Mouse (Mus musculus) gastrocnemius, adult 2 months (tissue): Measurements from ENCODE around the gene Ftsj3. TPM values are rescaled to one million over a fixed set of nuclear protein-coding genes. Genes with fewer than 3 reads are reported as not detected.
"Not testable (repeated sequence)": the region's sequence is repeated elsewhere in the genome, so short reads cannot be mapped to it uniquely, and the experiment has no call there.

Source experiments
- DNase-seq: peaks from one replicate; pipeline ENCODE4 v3.0.0; 2022
- H3K27ac ChIP-seq: fragments of 200-600 bp; 2 replicates; pipeline ENCODE4 v1.8.1; 2022; ENCODE audit warnings: mild to moderate bottlenecking
- H3K4me3 ChIP-seq: fragments of 200-600 bp; 2 replicates; pipeline ENCODE4 v1.8.1; 2022; ENCODE audit warnings: mild to moderate bottlenecking, moderate library complexity
- CTCF ChIP-seq: fragments of 200-600 bp; IDR thresholded peaks from 2 replicates; pipeline ENCODE4 v1.8.1; 2022; ENCODE audit warnings: antibody characterized with exemption, mild to moderate bottlenecking, moderate library complexity
- intact Hi-C: fragments of 180-260 bp; cut with DNase I; formaldehyde crosslinking; loops from one replicate; pipeline ENCODE4 v1.15.1; 2025
- total RNA-seq, 2 experiments: library from RNA; stranded (reverse); gene quantifications; 2 replicates each; pipeline ENCODE4 v1.2.3; 2021

Gene Ftsj3
- total RNA-seq, 2 experiments from 2014 or later: 21.9 to 22.3 TPM

DNA sequence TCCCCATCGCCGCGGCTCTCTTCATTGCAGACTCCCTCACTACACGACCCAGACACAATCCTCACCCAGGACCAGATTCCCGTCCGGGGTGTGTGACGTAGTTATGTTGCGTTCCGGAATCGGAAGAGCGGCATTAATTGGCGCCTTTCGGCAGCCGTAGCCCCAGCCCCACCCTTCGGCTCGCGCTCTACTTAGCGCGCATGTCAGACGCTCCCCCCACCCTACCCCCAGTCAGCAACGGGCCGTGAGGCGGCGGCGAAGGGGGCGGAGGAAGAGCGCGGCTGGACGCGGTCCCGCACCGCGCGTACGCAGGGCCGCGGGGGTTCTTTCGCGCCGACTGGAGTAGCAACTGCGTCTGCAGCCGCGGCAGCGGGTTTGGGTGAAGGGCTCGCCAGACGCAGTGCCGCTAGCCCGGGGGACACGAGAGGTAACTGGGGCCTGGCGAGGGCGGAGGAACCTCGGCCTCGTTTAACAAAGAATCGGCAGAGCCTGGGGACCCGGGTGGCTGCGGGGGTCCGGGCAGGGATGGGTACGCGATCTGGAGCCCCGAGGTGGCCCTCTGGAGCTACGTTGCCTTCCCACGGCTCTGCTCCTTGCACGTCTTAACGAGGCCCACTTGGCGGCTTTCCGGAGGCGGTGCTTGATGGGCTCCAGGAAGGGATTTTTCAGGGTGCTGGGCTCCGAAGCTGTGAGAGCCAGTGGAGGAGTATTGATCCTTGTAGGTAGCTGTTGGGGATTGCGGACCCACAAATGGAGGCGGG lies 39.0 kb downstream of the Ftsj3 start, which contains the start of gene Ddx42:
Ddx42 (plus strand) TSS at position 197 of the 761 bp plus-strand sequence.
- peak; percentile 95 for DNase-seq
- TF ChIP-seq CTCF: no peak
- peak within 1 kb of the TSS; percentile 98 for H3K27ac ChIP-seq
- peak within 1 kb of the TSS; percentile 94 for H3K4me3 ChIP-seq
- intact Hi-C loops: loop anchor here (5.0 kb wide), 2 partner anchors 40 to 55 kb away; partner anchors contain the start of genes Ftsj3, Psmc5 and Smarcd2

DNA sequence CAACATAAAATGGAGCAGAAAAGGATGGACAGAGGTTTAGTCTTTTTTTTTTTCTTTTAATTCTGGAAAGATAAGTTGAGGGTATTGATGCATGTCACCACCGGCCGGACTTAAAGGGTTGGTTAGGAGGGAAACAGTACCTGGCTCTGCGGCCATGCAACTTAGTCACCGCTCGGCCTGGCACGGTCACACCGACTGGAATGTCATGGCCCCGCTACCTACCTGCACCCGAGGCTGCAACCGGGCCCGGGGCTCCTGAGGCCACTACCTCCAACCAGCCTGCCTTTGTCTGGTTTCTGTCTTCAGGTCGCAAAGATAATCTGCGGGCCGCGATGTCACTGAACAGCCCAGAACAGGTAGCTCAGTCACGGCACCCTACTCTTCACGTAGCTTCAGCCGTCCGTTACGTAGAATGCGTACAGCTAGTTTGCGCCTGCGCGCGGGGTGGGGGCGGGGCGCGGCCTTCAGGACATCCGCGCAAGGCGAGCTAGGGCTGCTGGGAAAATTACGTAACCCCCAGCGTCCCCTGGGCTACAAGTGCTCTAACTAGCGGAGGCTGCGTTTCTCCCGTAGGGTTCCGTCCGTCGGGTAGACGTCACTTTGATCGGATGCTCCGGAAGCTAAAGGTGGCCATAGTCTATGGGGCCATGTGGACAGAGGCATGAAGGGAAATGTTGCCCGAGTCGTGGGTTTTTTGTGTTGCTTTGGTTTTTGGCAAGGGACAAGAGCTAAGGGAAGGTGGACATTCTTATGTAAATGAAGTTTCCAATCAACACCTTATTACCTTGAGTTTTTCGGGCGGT lies 39.8 kb downstream of the Ftsj3 start, which contains the start of gene Ccdc47:
Ccdc47 (minus strand) TSS at position 418 of the 803 bp plus-strand sequence.
- intact Hi-C loops: loop anchor here (5.0 kb wide), 2 partner anchors 41 to 56 kb away; partner anchors contain the start of genes Ftsj3, Psmc5 and Smarcd2

DNA sequence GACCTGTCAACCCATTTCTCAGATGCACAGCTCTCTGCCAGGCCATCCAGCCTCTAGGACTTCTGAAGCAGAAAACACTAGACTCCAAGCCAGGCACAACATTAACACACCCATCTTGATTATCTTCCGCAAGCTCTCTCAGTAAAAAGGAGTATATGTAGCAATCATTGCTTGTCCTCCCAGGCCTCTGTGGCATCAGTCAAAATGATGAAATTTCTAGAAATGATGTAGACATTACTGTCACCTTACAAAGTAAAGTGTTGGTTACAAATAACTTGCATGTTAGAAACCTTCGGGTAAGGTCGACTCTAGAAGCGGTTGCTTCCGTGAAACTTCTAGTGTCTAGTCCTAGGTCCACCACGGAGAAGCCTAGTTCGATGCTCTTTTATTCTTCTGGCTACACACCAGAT lies 40.4 kb downstream of the Ftsj3 start:
- TF ChIP-seq CTCF: no peak
- Histone ChIP-seq H3K4me3 (peak overlapping the region; percentile 94), H3K27ac (peak overlapping the region; percentile 98)
- no peak for DNase-seq
- intact Hi-C loops: loop anchor here (5.0 kb wide), 2 partner anchors 42 to 57 kb away; partner anchors contain the start of genes Ftsj3, Psmc5 and Smarcd2

More for the DNA sequence above, 39.8 kb downstream of the Ftsj3 start, which contains the start of gene Ccdc47:
- no peak for TF ChIP-seq CTCF
- peak; percentile 97 for DNase-seq
- Histone ChIP-seq H3K27ac (peak within 1 kb of the TSS; percentile 98), H3K4me3 (peak within 1 kb of the TSS; percentile 94)

DNA sequence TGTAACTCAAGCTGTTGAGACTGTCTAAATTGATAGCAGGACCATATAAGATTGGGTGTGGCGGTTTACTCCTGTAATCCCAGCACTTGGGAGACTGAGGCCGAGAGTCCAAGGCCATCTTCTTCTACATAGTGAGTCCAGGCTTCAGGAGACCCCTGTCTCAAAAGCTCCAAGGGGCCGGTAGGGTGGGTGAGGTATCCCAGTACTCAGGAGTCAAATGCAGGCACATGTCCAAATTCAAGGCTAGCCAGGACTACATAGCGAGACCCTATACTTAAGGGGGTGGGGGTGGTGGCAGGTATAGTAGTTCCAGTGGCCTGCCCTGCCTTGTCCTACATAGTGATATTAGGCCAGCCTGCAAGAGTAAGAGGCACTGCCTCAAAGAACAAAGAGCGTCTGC lies 41.0 kb downstream of the Ftsj3 start:
- H3K4me3 ChIP-seq: peak overlapping the region; percentile 94
- no peak for TF ChIP-seq CTCF
- H3K27ac ChIP-seq: no peak overlapping the region; the same call in 1 of the 2 replicates
- intact Hi-C loops: loop anchor here (5.0 kb wide), 2 partner anchors 42 to 57 kb away; partner anchors contain the start of genes Ftsj3, Psmc5 and Smarcd2
- no peak for DNase-seq

DNA sequence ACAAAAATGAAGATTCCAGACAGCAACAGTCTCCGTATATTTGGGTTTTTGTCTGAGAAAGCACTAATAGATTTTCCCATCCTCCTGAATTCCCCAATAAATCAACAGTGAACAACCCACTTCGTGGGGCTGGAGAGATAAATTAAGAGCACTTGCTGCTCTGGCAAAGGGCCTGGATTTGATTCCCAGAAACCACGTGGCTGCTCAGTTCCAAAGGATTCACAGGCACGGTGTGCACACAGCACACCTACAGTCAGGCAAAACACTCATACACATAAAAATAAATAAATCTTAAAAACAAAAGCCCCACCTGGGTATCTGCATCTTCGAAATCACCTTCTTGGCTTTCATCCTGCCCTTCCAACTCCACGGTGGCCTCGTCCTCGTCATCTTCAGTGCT lies 43.1 kb downstream of the Ftsj3 start:
- peak overlapping the region; percentile 57 for H3K27ac ChIP-seq
- DNase-seq: peak; percentile 37
- intact Hi-C loops: no loop called here
- TF ChIP-seq CTCF: no peak
- no peak overlapping the region for H3K4me3 ChIP-seq

DNA sequence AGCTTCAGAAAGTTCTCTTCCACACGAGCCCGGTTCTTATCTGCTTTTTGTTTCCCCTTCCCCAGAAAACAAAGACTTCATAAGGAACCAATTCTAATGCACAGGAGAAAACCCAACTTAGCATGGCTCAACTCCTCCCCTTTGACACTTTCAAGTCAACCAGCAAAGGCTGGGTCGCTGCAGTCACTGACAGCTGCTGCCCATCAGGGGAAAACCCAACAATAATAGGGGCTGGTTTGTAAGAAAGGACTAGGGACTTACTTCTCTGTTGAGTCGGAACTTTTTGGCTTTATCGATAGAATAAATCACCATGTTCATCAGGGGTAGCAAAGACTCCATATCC lies 53.8 kb downstream of the Ftsj3 start, which contains the start of gene Strada:
Strada (minus strand) TSS at position 46 of the 343 bp plus-strand sequence.
- Histone ChIP-seq H3K27ac (no peak within 1 kb of the TSS), H3K4me3 (no peak within 1 kb of the TSS)
- DNase-seq: no peak
- intact Hi-C loops: no loop called here
- TF ChIP-seq CTCF: no peak

DNA sequence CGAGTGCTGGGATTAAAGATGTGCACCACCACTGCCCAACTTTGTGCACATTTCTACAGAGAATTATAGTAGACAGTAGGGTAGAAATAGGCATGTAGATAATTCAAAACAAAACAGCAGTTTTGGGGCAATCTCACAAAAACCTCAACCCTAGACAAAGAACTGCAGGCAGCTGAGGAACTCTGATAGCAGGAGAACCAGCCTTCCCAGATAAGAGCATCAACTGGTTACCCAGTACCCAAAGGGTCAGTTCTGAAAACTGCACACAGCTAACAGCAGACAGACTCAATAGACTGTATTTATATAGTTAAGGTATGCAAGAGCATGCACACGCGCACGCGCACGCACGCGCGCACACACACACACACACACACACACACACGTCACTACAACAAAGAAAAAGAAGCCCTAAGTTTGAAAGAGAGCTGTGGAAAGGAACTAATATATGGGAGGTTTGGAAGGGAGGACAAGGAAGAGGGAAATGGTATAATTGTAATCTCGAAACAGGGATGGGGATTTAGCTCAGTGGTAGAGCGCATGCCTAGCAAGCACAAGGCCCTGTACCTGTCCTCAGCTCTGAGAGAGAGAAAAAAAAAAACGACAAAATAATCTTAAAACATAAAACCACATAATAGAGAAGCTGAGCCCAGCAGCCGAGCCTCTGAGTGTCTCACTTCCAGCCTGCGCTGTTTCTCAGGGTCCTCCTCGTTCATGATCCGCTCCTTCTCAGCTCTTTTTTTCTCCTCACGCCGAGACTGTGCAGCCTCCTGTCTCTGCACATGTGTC lies 54.3 kb downstream of the Ftsj3 start:
- no peak for TF ChIP-seq CTCF
- DNase-seq: no peak
- no peak overlapping the region for H3K27ac ChIP-seq
- intact Hi-C loops: no loop called here
- no peak overlapping the region for H3K4me3 ChIP-seq

DNA sequence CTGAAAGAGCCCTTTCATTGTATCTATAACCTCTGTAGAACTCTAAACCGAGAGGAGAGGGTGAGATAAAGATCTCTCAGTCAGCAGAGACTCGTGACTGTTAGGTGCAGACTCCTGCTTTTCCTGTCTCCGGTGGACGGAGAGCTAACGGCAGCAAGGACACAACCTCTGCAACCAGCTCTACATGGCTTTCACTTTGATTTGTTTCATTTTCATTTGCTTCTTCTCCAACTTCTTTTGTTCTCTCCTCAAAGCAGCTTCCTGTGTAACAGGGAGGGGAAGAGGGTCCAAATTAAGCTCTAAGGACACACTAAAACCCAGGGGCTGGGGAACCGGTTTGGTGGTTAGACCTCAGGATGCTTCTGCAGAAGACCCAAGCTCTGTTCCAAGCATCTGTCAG lies 55.1 kb downstream of the Ftsj3 start:
- Histone ChIP-seq H3K4me3 (no peak overlapping the region), H3K27ac (no peak overlapping the region)
- DNase-seq: no peak
- intact Hi-C loops: no loop called here
- no peak for TF ChIP-seq CTCF

DNA sequence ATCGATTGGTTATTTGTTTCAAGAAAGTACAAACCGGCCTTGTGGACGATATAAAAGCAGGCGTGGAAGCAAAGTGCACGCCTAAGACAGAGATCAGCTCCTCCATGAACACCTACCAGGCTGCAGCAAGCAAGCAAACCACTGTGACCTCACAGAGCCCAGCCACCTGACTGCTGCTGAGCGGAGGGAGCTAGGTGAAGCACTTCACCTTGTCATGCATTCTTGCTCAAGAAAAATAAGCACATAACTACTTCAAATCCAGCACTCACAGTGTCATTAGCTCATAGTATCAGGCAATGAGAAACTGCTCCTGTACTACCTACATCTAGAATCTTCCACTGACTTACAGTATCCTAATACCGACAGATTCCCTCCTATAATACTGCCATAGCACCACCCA lies 55.9 kb downstream of the Ftsj3 start:
- H3K27ac ChIP-seq, intact Hi-C loops, H3K4me3 ChIP-seq, DNase-seq: not testable (repeated sequence)

Other genes with a start within 250 kb of the Ftsj3 start
- gene Kcnh6, start 248.0 kb downstream of the Ftsj3 start, total RNA-seq: not detected
- gene Dcaf7, start 219.2 kb downstream of the Ftsj3 start, total RNA-seq: 10 to 100 TPM; 23.9 to 28.2 TPM
- gene Taco1, start 190.0 kb downstream of the Ftsj3 start, total RNA-seq: 10 to 100 TPM; 33.5 to 50.1 TPM
- gene Map3k3, start 171.5 kb downstream of the Ftsj3 start, total RNA-seq: 10 to 100 TPM; 23.2 to 25.7 TPM
- not detected for gene Gm10840, start 95.2 kb downstream of the Ftsj3 start, total RNA-seq
- 1 to 10 TPM; 1.3 to 1.7 TPM for gene Limd2, start 95.2 kb downstream of the Ftsj3 start, total RNA-seq
- 10 to 100 TPM; 10.0 to 10.5 TPM for gene Strada, start 53.9 kb downstream of the Ftsj3 start, total RNA-seq
- 10 to 100 TPM; 68.3 to 78.9 TPM for gene Ccdc47, start 39.7 kb downstream of the Ftsj3 start, total RNA-seq
- 10 to 100 TPM; 24.3 to 24.7 TPM for gene Ddx42, start 39.2 kb downstream of the Ftsj3 start, total RNA-seq
- gene Psmc5, start 75 bp upstream of the Ftsj3 start, total RNA-seq: 100 to 1,000 TPM; 121 to 132 TPM
- gene Smarcd2, start 16.9 kb upstream of the Ftsj3 start, total RNA-seq: 10 to 100 TPM; 10.8 to 12.8 TPM
- gene Tcam1, start 20.6 kb upstream of the Ftsj3 start, total RNA-seq: under 1 TPM; 0.08 TPM
- gene Gh, start 45.8 kb upstream of the Ftsj3 start, total RNA-seq: not detected
- gene Cd79b, start 58.7 kb upstream of the Ftsj3 start, total RNA-seq: under 1 TPM; 0.28 to 0.64 TPM
- 100 to 1,000 TPM; 439 to 468 TPM for gene Scn4a, start 97.2 kb upstream of the Ftsj3 start, total RNA-seq
- 1 to 10 TPM; 3.9 to 6.5 TPM for gene Prr29, start 109.4 kb upstream of the Ftsj3 start, total RNA-seq
- gene Icam2, start 132.0 kb upstream of the Ftsj3 start, total RNA-seq: 1 to 10 TPM; 4.2 to 6.2 TPM
- gene Ern1, start 231.8 kb upstream of the Ftsj3 start, total RNA-seq: 1 to 10 TPM; 7.3 to 9.2 TPM